Mouse (Mus musculus): ENCODE data around the gene Srsf4.

Gene Srsf4

GRCm38 (mm10) chr4:131874169-131874536 is 736 bp downstream of the Srsf4 start:
- DNase-seq (ENCODE audit: low spot score) = no peak

- DNase-seq (ENCODE audit: low spot score) = no peak
These were observed 1.1 kb downstream of the Srsf4 start for GRCm38 (mm10) chr4:131874567-131874966.

DNA sequence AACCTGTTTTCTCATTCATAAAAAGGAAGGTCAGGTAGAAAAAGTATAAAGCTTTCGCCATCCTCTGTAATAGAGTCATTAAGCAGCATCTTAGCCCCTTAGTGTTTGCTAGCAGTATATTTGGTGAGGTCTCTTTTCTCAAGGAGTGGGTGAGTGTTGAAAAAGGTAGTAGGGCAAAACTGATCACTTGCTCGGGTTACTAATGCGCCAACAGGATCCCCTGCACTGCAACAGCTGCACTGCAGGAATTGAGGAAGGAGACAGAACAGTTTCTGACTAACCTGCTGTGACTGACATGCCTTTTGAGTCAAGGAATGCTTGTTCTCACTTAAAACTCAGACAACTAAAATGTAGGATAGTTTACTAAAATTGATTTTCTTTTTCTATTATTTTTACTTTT is 1.8 kb downstream of the Srsf4 start:
- no peak for DNase-seq (ENCODE audit: low spot score)

GRCm38 (mm10) chr4:131876836-131877235 is 3.4 kb downstream of the Srsf4 start:
- no peak for DNase-seq (ENCODE audit: low spot score)

- no peak for DNase-seq (ENCODE audit: low spot score)
These were observed 6.3 kb downstream of the Srsf4 start for GRCm38 (mm10) chr4:131879692-131880091.

GRCm38 (mm10) chr4:131881306-131881705 is 7.9 kb downstream of the Srsf4 start:
- no peak for DNase-seq (ENCODE audit: low spot score)

DNA sequence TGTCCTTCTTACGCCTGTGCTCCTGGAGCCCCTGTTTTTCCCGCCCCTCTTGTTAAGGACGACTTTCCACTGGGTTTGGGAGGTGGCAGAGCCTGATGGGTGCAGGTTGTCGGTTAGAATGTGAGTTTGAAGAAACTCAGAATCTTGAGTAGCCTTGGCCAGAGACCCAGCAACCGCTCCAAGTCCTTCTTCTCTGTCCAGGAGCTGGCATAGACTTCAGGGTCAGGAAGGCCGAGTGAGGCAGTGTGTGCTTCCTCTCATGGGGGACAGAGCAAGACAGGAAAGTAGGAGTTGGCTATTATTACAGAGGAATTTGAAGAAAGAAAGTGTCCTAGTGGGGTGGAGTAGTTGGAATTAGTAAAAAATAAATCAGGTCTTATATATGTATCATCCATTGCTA is 10.2 kb downstream of the Srsf4 start:
- no peak for DNase-seq (ENCODE audit: low spot score)

GRCm38 (mm10) chr4:131885376-131885775 is 12.0 kb downstream of the Srsf4 start:
- no peak for DNase-seq (ENCODE audit: low spot score)

DNA sequence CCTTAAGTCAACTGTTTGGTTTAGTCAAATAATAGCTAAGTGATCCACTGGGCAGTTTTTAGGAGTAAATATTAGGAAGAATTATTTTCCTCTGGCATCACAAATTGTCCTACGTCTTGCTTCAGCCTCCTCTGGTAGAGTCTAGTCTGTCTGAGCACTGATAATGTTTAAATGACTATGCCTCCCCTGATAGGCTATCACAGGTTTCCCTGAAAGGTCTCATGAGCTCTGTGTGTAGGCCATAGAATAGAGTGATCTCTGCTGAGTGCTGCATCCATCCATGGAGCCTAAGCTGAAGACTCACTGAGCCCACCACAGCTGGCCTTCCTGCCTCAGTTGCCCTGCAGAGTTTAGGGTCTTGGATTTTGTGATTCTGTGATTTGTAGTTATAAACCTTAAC is 15.1 kb downstream of the Srsf4 start:
- no peak for DNase-seq (ENCODE audit: low spot score)

DNA sequence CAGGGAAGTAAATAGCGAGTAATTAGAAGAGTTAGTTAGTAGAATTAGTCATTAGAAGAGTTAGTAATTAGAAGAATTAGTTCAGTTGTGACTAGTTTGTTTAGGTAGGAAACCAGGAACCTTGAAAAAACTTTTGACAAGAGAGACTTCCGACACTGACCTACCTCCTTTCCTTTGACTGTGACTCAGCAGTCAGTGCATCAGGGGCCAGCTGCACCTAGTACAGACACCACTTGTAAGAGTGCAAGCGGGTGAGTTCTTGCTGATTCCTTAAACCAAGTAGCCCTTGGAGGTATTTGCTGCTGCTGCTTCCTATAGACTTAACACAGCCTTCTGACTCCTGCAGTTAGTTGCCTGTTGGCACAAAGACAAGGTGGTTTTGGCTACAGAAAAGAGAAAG is 17.3 kb downstream of the Srsf4 start:
- DNase-seq (ENCODE audit: low spot score) = no peak

DNA sequence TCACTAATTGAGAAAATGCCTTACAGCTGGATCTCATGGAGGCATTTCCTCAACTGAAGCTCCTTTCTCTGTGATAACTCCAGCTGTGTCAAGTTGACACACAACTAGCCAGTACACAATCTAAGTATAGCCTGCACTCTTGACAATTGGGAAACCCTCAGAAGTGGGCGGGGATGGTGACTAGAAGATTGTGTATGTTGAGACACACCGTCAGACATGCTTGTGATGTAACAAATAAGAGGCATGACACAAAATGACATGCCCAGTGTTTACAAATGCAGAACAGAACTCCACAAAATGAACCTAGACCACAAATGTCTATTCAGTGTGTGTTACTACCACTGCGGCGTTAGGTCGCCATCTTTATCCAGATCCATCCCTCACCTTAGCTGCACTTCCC is 23.7 kb downstream of the Srsf4 start:
- no peak for DNase-seq (ENCODE audit: low spot score)

- no peak for DNase-seq (ENCODE audit: low spot score)
These were observed 24.4 kb downstream of the Srsf4 start for GRCm38 (mm10) chr4:131897787-131898186.

GRCm38 (mm10) chr4:131898503-131899179 is 25.2 kb downstream of the Srsf4 start:
- DNase-seq (ENCODE audit: low spot score) = no peak

GRCm38 (mm10) chr4:131899180-131899554 is 25.8 kb downstream of the Srsf4 start:
- no peak for DNase-seq (ENCODE audit: low spot score)

- DNase-seq (ENCODE audit: low spot score) = no peak
These were observed 27.7 kb downstream of the Srsf4 start for GRCm38 (mm10) chr4:131901090-131901489.

DNA sequence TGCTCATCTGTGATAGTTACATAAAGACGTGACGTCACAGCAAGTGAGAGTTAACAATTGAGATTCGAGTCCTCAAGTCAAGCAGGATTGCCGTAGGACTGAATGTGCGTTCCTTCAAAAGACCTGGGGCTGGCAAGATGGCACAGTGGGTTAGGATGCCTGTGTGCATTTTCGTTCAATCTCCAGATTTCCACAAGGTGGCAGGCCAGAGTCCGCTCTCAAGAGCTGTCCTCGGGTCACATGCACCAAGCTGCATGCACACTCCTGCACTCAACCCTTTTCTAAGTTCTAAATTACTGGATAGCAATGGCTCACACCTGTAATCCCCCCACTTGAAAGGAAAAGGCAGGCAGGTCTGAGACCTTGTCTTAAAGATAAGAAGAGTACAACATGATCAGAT is 31.1 kb downstream of the Srsf4 start:
- DNase-seq (ENCODE audit: low spot score) = no peak

- DNase-seq (ENCODE audit: low spot score) = no peak
These were observed 33.0 kb downstream of the Srsf4 start for GRCm38 (mm10) chr4:131906423-131906822.

DNA sequence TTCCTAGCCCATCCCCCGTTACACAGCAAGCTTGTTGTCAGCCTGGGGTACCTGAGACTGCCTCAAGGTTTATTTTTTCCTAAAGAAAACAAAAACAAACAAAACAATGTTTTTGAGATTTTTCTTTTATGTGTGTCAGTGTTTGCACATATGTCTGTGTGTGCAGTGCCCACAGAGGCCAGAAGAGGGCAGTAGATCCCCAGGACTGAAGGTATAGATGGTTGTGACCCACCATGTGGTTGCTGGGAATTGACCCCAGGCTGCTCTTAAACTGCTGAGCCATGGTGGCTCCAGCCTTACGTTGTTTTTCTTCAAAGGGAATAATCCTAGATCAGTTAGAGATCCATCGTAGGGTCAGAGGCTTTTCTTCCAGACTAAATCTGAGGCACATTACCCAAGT is 34.5 kb downstream of the Srsf4 start:
- DNase-seq (ENCODE audit: low spot score) = no peak

GRCm38 (mm10) chr4:131910237-131910994 is 37.0 kb downstream of the Srsf4 start:
- no peak for DNase-seq (ENCODE audit: low spot score)

DNA sequence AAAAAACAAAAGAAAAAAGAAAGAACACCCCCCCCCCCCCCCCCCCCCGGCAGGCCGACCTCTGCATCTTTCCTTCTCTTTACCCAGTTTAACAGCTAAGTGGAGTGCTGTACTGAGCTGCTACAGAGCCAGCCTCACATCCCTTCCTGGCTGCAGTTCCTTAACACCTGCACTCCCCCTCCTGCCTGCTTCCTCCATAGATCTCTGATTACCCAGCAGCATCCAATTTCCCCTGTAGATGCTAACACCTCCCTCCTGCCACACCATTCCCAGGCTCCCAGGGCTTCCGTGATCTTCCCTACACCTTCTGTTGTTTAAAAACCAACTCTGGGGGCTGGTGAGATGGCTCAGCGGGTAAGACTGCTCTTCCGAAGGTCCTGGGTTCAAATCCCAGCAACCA is 38.1 kb downstream of the Srsf4 start:
- no peak for DNase-seq (ENCODE audit: low spot score)

DNA sequence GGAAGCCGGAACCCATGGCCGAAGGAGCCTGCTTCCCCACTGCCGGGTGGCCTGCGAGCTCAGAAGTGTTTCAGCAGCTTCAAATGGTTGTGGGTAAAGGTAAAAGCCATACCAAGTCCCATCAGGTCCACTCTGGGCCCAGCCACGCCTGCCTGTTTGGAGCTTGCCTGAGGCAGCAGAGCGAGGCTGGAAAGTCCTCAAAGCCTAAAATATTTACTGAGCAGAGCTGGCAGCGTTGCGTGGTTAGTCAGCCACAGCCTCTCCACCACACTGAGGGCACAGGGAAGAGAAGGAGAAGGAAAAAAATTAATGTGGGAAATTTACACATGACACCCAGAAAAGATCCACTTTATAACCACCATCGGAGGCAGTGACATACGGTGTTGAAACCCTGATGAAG is 40.1 kb downstream of the Srsf4 start:
- DNase-seq (ENCODE audit: low spot score) = no peak

DNA sequence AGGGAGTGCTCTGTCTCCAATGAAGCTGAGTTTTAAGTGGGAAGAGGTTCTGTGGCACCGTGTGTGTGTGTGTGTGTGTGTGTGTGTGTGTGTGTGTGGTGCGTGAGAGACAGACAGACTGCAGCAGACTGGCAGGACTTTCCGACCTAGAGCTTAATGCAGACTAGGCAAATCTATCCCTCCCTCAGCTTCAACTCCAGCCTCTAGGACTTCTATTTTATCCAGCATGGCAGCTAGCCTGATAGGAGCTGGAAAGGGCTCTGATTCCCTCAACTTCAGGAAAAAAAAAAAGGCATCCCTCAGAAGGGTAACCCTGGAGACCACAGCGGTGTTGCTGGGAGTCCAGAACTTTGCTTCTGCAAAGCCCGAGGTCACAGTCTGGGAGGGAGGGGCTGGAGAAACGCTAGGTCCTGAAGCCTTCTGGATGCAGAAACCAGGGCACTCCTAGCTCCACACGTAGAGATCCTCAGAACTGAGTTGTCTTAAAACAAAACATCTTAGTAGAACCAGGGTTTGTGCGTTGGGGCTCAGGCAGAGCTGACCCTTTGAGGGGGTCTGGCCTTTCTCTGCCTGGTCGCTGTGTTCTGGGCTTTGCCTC is 40.7 kb downstream of the Srsf4 start:
- no peak for DNase-seq (ENCODE audit: low spot score)

DNA sequence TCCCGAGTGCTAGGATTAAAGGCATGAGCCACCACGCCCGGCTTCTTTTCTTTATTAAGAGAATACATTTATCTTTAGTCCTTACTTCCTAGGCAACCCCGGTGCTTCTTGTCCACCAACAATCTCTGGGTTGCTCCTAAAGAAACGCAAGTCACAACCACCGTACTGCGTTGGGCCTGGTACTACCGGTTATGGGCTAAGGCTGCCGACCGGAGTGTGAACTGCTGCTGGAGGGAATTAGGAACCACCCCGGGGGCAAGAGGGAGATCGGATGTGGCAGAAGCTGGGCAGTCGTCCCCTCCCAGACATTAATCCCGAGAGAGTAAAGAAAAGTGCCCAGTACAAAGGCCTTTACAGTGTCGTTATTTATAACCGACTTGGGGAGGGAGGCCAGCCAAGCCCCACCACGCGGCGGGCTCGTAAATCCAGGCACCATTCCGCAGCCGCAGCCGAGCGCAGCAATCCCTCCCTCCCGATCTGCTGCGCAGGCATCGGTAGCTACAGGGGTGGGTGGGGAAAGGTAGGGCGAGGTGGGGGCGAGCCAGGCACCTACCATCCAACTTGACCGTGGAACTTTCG is 41.6 kb downstream of the Srsf4 start:
- DNase-seq (ENCODE audit: low spot score) = no peak
